Comparison of ENCODE assay signal across 14 mouse cellular contexts in genomic region chr4:143112439-143112838, GRCm38 (mm10).
DNase-seq lines count a peak whose midpoint lies in the region; ATAC-seq and TF ChIP-seq lines count a peak whose summit lies in the region.
"Had no signal": no experiment of that assay in that cellular context is flagged by ENCODE, and none has a peak within 500 bp of the region (broad histone marks: within the 10 kb centered on the region; RNA-seq: fewer than 3 reads in every experiment).

No protein-coding gene starts in this region.

- H3K36me3 ChIP-seq in lung, embryonic 15.5 days, result peaks cover 20% of the 10 kb centered on the region
- H3K36me3 ChIP-seq in liver, postnatal 0 days (replicated peaks; ENCODE audit: insufficient read depth, low read length), result peaks cover 18% of the 10 kb centered on the region; the same call in 1 of the 2 replicates

- TF ChIP-seq CTCF in liver, postnatal 0 days (IDR thresholded peaks at IDR 0.05; ENCODE audit: low read depth), result no peak

- H3K27me3 ChIP-seq in lung, embryonic 15.5 days, result no peaks in the 10 kb centered on the region
- H3K27me3 ChIP-seq in liver, postnatal 0 days (ENCODE audit: insufficient read depth, low read length), result no peaks in the 10 kb centered on the region
- H3K27me3 ChIP-seq: CH12.LX; embryonic facial prominence, embryonic 12.5 days; forebrain, embryonic 15.5 days; heart, embryonic 13.5 days; hindbrain, embryonic 12.5 days; Patski had no signal

- no peaks in the 10 kb centered on the region for H3K4me1 ChIP-seq in lung, embryonic 15.5 days
- H3K4me1 ChIP-seq in liver, postnatal 0 days (ENCODE audit: insufficient read depth), result peaks cover 8% of the 10 kb centered on the region; the same call in 1 of the 2 replicates
- H3K4me1 ChIP-seq: embryonic facial prominence, embryonic 12.5 days; forebrain, embryonic 15.5 days had no signal

- DNase-seq in frontal cortex, postnatal 14 days (ENCODE audit: low spot score in 2 of 2), result no peak
- no peak for DNase-seq in lung, postnatal 36 days
- DNase-seq in liver, postnatal 0 days, result no peak
- DNase-seq in kidney, adult 18-20 months, result no peak

- H3K4me3 ChIP-seq in lung, embryonic 15.5 days, result no peak overlapping the region
- no peak overlapping the region for H3K4me3 ChIP-seq in liver, postnatal 0 days (ENCODE audit: low read depth, low read length)
- H3K4me3 ChIP-seq: embryonic facial prominence, embryonic 12.5 days; forebrain, embryonic 15.5 days; heart, embryonic 13.5 days; hindbrain, embryonic 12.5 days had no signal

- 0 out of 2 replicates have a peak, but pooled peaks have one; percentile 17 for ATAC-seq in frontal cortex, adult (ENCODE audit: low TSS enrichment)
- 0 out of 2 replicates have a peak, but pooled peaks have one; percentile 6 for ATAC-seq in lung, embryonic 15.5 days (ENCODE audit: borderline replicate concordance, extremely low read depth, low FRiP score, low TSS enrichment)
- ATAC-seq in liver, postnatal 0 days, result peak; percentile 58
- ATAC-seq in CD4-positive, CD25-positive, alpha-beta regulatory T cell, adult 4 months, result no peak
- ATAC-seq: forebrain, embryonic 15.5 days; hindbrain, embryonic 16.5 days; Patski had no signal

- H3K4me2 ChIP-seq in lung, embryonic 15.5 days, result no peak overlapping the region
- no peak overlapping the region for H3K4me2 ChIP-seq in liver, postnatal 0 days (ENCODE audit: low read depth, low read length)
- H3K4me2 ChIP-seq: embryonic facial prominence, embryonic 12.5 days; forebrain, embryonic 15.5 days; heart, embryonic 13.5 days; hindbrain, embryonic 12.5 days had no signal

- H3K27ac ChIP-seq in lung, embryonic 15.5 days, result no peak overlapping the region
- no peak overlapping the region for H3K27ac ChIP-seq in liver, postnatal 0 days (ENCODE audit: low read depth)
- H3K27ac ChIP-seq: embryonic facial prominence, embryonic 12.5 days; forebrain, embryonic 15.5 days; heart, embryonic 13.5 days; hindbrain, embryonic 12.5 days had no signal

- no peak for TF ChIP-seq EP300 in liver, postnatal 0 days (IDR thresholded peaks at IDR 0.05; ENCODE audit: low read depth)

- H3K9me3 ChIP-seq in lung, embryonic 15.5 days, result no peaks in the 10 kb centered on the region
- no peaks in the 10 kb centered on the region for H3K9me3 ChIP-seq in liver, postnatal 0 days (ENCODE audit: low read length)
- H3K9me3 ChIP-seq: embryonic facial prominence, embryonic 12.5 days; forebrain, embryonic 15.5 days; heart, embryonic 13.5 days; hindbrain, embryonic 12.5 days had no signal

- WGBS in lung, embryonic 15.5 days, result 92% methylated on average over 2 of the region's 2 CpGs
- WGBS in liver, postnatal 0 days (ENCODE audit: insufficient replicate concordance), result 59% methylated on average over 2 of the region's 2 CpGs

- no peak overlapping the region for H3K9ac ChIP-seq in lung, embryonic 15.5 days
- no peak overlapping the region for H3K9ac ChIP-seq in liver, postnatal 0 days (replicated peaks)
- H3K9ac ChIP-seq: embryonic facial prominence, embryonic 12.5 days; forebrain, embryonic 15.5 days; heart, embryonic 13.5 days; hindbrain, embryonic 12.5 days had no signal
